Mouse (Mus musculus): ENCODE results near the gene Gm5591.
"Not testable (repeated sequence)": the region's sequence is repeated elsewhere in the genome, so short reads cannot be mapped to it uniquely, and the experiment has no call there.

Gm5591 gene

GRCm38 (mm10) chr7:38528093-38528492, at the start of gene Gm5591:
Gene Gm5591, minus strand, starts transcription at chr7:38528193.
- in situ Hi-C loops (cut with MboI): not testable (repeated sequence)

DNA sequence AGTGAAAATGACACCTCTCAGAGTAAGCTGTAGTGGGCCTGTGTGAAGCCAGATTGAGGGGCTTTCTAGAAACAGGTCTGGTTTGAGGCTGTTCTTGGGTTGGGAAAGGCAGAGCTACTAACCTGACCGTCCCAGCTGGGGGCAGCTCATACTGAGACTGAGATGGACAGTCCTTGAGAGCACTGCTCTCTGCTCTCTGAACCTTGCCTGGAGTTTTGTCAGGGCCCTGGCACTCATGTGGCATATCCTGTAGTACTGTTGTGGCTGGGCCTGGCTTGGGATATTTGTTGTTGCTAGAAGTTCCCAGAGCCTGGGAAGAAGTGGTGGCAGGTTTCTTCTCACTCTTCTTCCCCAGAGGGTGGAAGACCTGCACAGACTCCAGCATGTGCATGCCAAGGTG, 39.5 kb downstream of the Gm5591 start:
- in situ Hi-C loops (cut with MboI): not testable (repeated sequence)
